Comparison of ENCODE assay signal across 8 mouse cellular contexts in the genomic region with DNA sequence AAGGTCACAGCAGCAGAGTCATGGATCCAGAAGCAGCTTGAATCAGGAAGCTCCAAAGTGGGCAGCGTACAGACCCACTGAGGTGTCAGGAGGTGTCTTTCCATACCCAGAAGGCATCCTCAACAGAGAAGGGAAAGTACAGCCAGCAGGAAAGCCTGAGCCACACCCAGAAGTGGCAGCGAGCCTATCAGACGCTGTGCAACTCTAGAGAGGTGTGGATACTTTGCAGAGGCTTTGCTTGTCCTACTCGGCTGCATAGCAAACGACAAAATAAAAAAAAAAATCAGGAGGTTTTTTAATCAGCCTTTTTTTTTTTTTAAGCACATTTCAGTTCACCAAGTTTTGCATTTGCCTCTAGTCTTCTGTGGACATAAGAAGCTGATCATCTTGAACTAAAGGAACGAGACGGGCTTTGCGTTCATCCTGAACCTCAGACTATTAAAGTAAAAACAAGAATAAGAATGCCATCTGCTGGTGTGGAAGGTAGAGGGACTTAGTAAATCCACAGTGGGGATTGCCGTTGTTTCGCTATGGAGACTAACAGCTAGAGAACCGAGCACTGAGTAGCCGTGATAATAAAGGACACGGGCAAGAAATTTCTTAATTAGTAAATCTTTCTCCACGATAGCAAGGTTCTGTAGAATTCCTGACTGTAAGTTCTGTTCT.
DNase-seq lines count a peak whose midpoint lies in the region; ATAC-seq and TF ChIP-seq lines count a peak whose summit lies in the region.
"Had no signal": no experiment of that assay in that cellular context is flagged by ENCODE, and none has a peak within 500 bp of the region (broad histone marks: within the 10 kb centered on the region; RNA-seq: fewer than 3 reads in every experiment).

No protein-coding gene starts in this region.

- peak overlapping the region; percentile 6; the same call in 1 of the 2 replicates for H3K4me3 ChIP-seq in kidney, embryonic 14.5 days (ENCODE audit: low read length)
- 0 out of 4 replicates have a peak overlapping the region, but pooled peaks of 1 of the 2 experiments have one; percentile 9 for H3K4me3 ChIP-seq in MEL (ENCODE audit: control insufficient read depth in 1 of 2, insufficient read depth in 1 of 2, low read depth in 2 of 2, low read length in 2 of 2)
- H3K4me3 ChIP-seq in limb, embryonic 12.5 days (replicated peaks): no peak overlapping the region

- peak overlapping the region; percentile 37 for H3K4me2 ChIP-seq in kidney, embryonic 14.5 days (replicated peaks; ENCODE audit: low read depth, low read length)
- peak overlapping the region; percentile 39 for H3K4me2 ChIP-seq in limb, embryonic 12.5 days

- TF ChIP-seq CTCF in MEL (IDR thresholded peaks at IDR 0.05 in 2 of 3, conservative IDR thresholded peaks at IDR 0.05 in 1 of 3; ENCODE audit: control insufficient read depth in 1 of 3, insufficient read depth in 1 of 3, low read depth in 2 of 3, low read length in 3 of 3, poor library complexity in 1 of 3, severe bottlenecking in 1 of 3): no peak
- TF ChIP-seq CTCF in brain, embryonic 14.5 days (IDR thresholded peaks at IDR 0.05; ENCODE audit: borderline replicate concordance, extremely low read depth, insufficient read depth, insufficient read length): peak; percentile 13; the same call in 1 of the 2 replicates

- TF ChIP-seq RAD21 in MEL (IDR thresholded peaks at IDR 0.05; ENCODE audit: low read depth, low read length): no peak; the same call in 1 of the 2 replicates

- TF ChIP-seq EP300 in MEL (IDR thresholded peaks at IDR 0.05; ENCODE audit: low read depth in 1 of 2, low read length in 2 of 2): no peak

- H3K27ac ChIP-seq in kidney, embryonic 14.5 days (ENCODE audit: low read depth, low read length): no peak overlapping the region
- H3K27ac ChIP-seq in MEL (ENCODE audit: control insufficient read depth, low read depth, low read length): no peak overlapping the region
- no peak overlapping the region for H3K27ac ChIP-seq in limb, embryonic 12.5 days
- H3K27ac ChIP-seq: liver, embryonic 14.5 days had no signal

- no peaks in the 10 kb centered on the region for H3K36me3 ChIP-seq in kidney, embryonic 14.5 days (ENCODE audit: control insufficient read depth, insufficient read depth, low read length)
- H3K36me3 ChIP-seq in MEL (ENCODE audit: control insufficient read depth in 1 of 2, insufficient read depth in 2 of 2, low read length in 2 of 2): no peaks in the 10 kb centered on the region
- H3K36me3 ChIP-seq in limb, embryonic 12.5 days: no peaks in the 10 kb centered on the region

- H3K9me3 ChIP-seq in kidney, embryonic 14.5 days (ENCODE audit: control insufficient read depth, low read length): no peaks in the 10 kb centered on the region
- no peaks in the 10 kb centered on the region for H3K9me3 ChIP-seq in MEL (replicated peaks; ENCODE audit: insufficient read depth, low read length)
- H3K9me3 ChIP-seq in limb, embryonic 12.5 days: no peaks in the 10 kb centered on the region

- H3K27me3 ChIP-seq in kidney, embryonic 14.5 days (ENCODE audit: control insufficient read depth, insufficient read depth, low read length): no peaks in the 10 kb centered on the region
- no peaks in the 10 kb centered on the region for H3K27me3 ChIP-seq in MEL (ENCODE audit: control insufficient read depth in 1 of 2, insufficient read depth in 2 of 2, low read length in 2 of 2)
- no peaks in the 10 kb centered on the region for H3K27me3 ChIP-seq in limb, embryonic 12.5 days

- no peak overlapping the region for H3K9ac ChIP-seq in kidney, embryonic 14.5 days (ENCODE audit: low read depth, low read length)
- no peak overlapping the region for H3K9ac ChIP-seq in MEL (ENCODE audit: control insufficient read depth, low read depth, low read length, poor library complexity, severe bottlenecking)
- H3K9ac ChIP-seq in limb, embryonic 12.5 days (replicated peaks): no peak overlapping the region
- H3K9ac ChIP-seq: liver, embryonic 14.5 days had no signal

- WGBS in kidney, embryonic 14.5 days: 34% methylated on average over 14 of the region's 14 CpGs
- 37% methylated on average over 14 of the region's 14 CpGs for WGBS in limb, embryonic 12.5 days

- ATAC-seq in kidney, embryonic 14.5 days (ENCODE audit: low FRiP score, low TSS enrichment): peak; percentile 72; the same call in 1 of the 2 replicates
- ATAC-seq in limb, embryonic 12.5 days (ENCODE audit: insufficient number of reproducible peaks, insufficient read depth, low FRiP score, low TSS enrichment, low read depth): no peak

- H3K79me2 ChIP-seq in MEL (ENCODE audit: control insufficient read depth, insufficient read depth, low read length, poor library complexity): no peaks in the 10 kb centered on the region

- no peak for TF ChIP-seq POLR2A in MEL (IDR thresholded peaks at IDR 0.05; ENCODE audit: control insufficient read depth in 1 of 2, insufficient read depth in 1 of 2, low read depth in 1 of 2, low read length in 2 of 2, poor library complexity in 1 of 2)
- no peak for TF ChIP-seq POLR2A in brain, embryonic 14.5 days (IDR thresholded peaks at IDR 0.05; ENCODE audit: borderline replicate concordance, extremely low read depth, insufficient read depth, insufficient read length, poor library complexity, severe bottlenecking)

- H3K4me1 ChIP-seq in kidney, embryonic 14.5 days (ENCODE audit: control insufficient read depth, insufficient read depth, low read length): no peaks in the 10 kb centered on the region
- H3K4me1 ChIP-seq in MEL (ENCODE audit: control insufficient read depth in 1 of 2, insufficient read depth in 2 of 2, low read length in 2 of 2): no peaks in the 10 kb centered on the region
- H3K4me1 ChIP-seq in limb, embryonic 12.5 days (replicated peaks): no peaks in the 10 kb centered on the region

- DNase-seq in kidney, postnatal 36 days: no peak
- DNase-seq in MEL (ENCODE audit: low read depth, low spot score): peak; percentile 36
- peak; percentile 76 for DNase-seq in brain, embryonic 14.5 days (ENCODE audit: low read depth)
- no peak for DNase-seq in spleen, adult 12 weeks (ENCODE audit: low spot score)
- no peak for DNase-seq in gastrocnemius, postnatal 10 days

TF ChIP-seq in MEL, 35 proteins besides CTCF, POLR2A, EP300 and RAD21:
- TF ChIP-seq ZNF384 (IDR thresholded peaks at IDR 0.05; ENCODE audit: low read depth, low read length) (peak; percentile 73), ZKSCAN1 (IDR thresholded peaks at IDR 0.05; ENCODE audit: low read depth, low read length) (no peak)

Comparison
In these comparisons a context has a peak if more than half of its experiments do, and no peak if none do; other contexts are left out.
1. DNase-seq: peak in MEL (single experiment) and brain, embryonic 14.5 days (single experiment); none in kidney, postnatal 36 days (0 of 2), spleen, adult 12 weeks (single experiment) and gastrocnemius, postnatal 10 days (single experiment).